Mouse (Mus musculus) ES-E14 (cell line): ENCODE measurements around the gene Asrgl1.

Source experiments
- HCFC1 ChIP-seq: IDR thresholded peaks from 2 replicates; pipeline ENCODE4 v1.6.1; 2012; ENCODE audit warnings: low read length, inconsistent platforms, borderline replicate concordance; ENCODE audit not compliant: insufficient read depth
- MAFK ChIP-seq: IDR thresholded peaks from 2 replicates; pipeline ENCODE4 v1.6.1; 2014; ENCODE audit warnings: mild to moderate bottlenecking, low read depth, low read length, inconsistent platforms; ENCODE audit not compliant: insufficient read depth
- ZC3H11A ChIP-seq: IDR thresholded peaks from 2 replicates; pipeline ENCODE4 v1.6.1; 2012; ENCODE audit warnings: low read depth, mild to moderate bottlenecking, inconsistent platforms, low read length, borderline replicate concordance

DNA sequence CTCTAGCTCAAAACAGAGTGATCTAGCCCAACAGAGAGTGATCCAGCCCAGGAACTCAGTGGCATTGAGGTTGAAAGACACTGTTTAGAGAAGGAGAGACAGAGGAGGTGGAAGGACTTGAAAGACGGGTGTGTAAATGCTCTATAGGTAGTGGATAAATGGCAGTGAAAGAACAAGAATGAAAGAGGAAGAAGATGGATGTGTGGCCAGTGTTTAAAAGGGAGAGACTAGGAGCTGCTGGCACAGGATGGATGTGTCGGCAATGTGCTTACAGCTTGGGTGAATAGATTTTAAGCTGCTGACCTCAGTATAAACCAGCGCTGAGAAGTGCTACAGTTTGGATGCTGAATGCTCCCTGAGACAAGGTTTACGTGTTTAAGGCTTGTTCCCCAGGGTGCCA, 61.0 kb downstream of the Asrgl1 start:
- no peak for TF ChIP-seq ZC3H11A
- no peak for TF ChIP-seq HCFC1
- TF ChIP-seq MAFK, result no peak
